Mouse (Mus musculus) 416B (cell line): ENCODE data around the gene Ttc22.

Source experiments
- DNase-seq: peaks from one replicate; pipeline ENCODE4 v3.0.0; 2011; ENCODE audit warnings: low read depth

Ttc22 gene

GRCm38 (mm10) chr4:106663956-106664470 lies 41.8 kb downstream of the Ttc22 start:
- DNase-seq = no peak

GRCm38 (mm10) chr4:106664697-106665096 lies 42.5 kb downstream of the Ttc22 start:
- no peak for DNase-seq

DNA sequence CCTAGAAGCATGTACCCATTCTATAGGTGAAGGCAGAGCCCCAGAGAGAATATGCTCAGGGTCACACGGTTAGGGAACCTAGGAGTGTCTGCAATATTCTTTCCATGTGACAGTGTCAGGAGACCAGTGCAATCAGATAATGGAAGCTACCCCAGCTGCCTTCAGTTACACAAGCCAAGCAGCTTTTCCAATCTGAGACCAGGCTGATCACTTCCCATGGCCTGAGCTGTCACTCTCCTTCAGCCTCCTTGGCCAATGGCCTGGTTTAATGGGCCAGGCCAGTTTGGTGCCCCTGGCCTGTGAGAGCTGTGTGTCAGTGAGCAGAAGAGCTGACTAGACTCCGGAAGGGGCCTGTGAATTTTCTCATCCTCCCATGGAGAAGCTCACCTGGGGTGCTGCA lies 43.0 kb downstream of the Ttc22 start:
- DNase-seq = no peak

DNA sequence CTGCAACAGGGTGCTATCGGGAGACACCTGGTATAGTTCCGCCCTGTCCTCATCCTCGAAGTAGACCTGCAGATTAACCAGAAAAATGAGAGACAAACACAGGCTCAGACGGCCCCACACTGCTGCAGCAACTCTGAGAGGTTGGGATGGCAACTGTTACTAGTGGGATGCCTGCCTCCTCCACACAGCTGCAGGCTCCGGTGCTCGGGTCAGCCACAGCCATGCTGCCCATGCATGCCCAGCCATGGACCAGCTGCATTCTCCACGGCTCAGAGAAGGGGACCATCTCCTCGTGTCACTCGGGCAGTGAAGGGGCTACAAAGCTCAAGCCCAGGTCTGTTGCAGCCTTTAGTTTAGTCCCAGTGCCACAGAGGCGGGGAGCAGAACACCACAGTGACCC lies 43.4 kb downstream of the Ttc22 start:
- DNase-seq = no peak

DNA sequence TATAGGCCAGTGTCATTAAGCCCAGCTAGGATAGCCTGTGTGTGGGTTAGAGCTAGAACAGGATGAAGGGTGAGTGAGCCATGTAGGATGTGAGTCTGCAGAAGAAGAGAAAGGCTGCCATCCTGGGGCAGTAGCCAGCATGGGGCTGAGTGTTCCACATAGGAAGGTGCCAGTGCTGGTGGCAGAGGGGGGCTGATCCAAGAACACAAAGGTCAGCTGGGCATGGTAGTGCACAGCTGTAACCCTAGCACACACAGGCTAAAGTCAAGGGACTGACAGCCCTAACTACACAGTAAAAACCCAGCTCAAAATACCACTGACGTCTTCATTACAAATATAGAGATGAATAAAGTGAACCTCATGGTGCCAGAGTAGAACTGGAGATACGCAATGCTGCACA lies 44.3 kb downstream of the Ttc22 start:
- no peak for DNase-seq

DNA sequence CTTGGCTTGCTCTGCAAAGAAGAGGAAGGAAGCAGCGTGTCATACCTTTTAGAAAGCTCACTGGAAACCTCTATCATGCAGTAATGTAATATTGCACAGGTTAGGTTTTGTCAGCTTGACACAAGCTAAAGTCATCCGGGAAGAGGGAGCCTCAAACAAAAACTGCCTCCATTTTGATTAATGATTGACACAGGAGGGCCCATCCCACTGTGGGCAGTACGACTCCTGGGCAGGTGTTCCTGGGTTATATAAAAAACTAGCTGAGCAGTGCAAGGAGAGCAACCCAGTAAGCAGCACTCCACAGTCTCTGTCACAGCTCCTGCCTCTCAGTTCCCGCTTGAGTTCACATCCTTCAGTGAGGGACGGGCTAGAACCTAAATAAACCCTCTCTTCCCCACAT lies 54.5 kb downstream of the Ttc22 start:
- no peak for DNase-seq

DNA sequence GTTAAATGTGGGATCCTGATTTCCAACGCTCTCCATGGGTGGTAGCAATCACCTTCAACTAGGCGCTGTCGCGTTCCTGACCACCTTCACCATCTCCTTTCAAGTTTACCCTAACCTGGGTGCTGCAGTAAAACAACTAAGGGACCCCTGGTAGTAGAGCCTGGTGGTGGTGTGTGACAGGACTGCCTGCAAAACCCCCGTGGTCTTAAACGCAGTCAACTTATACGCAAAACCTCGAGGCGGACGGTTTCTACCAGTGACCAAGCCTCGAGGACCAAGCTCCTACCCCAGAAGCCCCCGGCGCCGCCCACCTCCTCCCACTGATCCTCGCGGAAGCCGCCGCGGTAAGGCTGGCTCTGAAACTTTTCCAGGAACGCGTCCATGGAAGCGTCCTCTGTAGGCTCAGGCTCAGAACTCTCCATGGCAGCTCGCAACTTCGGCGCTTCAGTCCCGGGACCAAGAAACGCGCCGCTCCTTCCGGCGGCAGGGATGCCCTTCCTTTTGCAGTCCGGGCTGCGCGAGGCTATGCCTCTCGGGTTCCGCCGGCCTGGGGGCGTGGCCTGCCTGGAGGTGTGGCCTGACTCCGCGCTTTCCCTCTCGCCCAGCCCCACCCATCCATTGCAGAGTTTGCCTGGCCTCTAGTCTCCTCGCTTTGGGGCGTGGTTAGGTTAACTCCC lies 56.3 kb downstream of the Ttc22 start, which contains the start of gene Ttc4:
Ttc4 (minus strand) TSS at position 503 of the 677 bp plus-strand sequence.
- peak; percentile 93 for DNase-seq

- no peak for DNase-seq
Measured at GRCm38 (mm10) chr4:106679152-106679551, 56.9 kb downstream of the Ttc22 start.

DNA sequence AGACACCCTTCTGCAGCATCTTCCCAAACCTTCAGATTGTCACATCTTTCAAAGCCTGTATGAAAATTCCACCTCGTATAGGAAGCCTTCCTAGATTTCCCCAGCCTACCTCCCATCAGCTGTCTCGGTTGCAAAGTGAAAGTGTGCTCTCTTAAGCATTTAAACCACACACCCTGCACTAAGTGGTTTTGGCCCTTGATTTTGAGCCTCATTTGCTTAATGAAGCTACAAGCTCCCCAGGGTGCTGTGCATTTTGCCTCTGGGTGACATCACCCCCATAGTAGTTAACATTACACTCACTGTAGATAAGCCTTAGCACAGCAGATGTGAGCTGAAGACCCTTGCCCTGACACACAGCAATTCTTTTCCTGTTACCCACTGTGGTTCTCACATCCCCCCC lies 58.7 kb downstream of the Ttc22 start:
- no peak for DNase-seq

DNA sequence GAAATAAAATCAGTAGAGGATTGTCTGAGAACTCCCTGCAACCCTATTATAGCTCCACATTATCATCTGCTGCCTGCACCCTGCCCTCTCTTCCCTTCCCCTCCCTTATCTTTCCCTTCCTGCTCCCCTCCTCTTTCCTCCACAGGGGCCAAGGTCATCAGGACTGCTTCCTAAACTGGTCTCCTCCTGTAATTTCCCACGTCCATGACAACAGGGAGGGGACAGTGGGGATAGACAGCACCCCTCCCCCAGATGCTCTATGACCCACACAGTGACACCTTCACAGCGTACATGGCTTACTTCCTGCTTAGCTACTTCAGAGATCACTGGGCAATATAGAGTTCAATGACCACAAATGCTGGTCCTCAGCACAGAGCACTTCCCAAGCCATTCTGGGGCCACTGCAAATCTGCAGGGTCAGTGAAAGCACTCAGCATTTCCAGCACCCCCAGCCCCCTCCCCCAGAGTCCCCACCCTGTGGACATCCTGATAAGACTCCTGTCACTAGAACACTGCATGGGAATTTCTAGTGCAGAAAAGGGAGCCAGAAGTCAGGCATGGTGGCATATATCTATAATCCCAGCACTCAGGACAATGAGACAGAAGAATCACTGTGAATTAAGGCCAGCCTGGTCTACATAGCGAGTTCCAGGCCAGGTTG lies 66.5 kb downstream of the Ttc22 start:
- no peak for DNase-seq
